Mouse (Mus musculus) effector memory CD4-positive, alpha-beta T cell, adult 5 months (primary cell): ENCODE results near the gene Gm10031. TPM values are rescaled to one million over a fixed set of nuclear protein-coding genes. Genes with fewer than 3 reads are reported as not detected.

Experiments used
- polyA plus RNA-seq: library from polyadenylated mRNA; unstranded; fragments of 100-300 nt; shearing (Covaris generic); gene quantifications from one replicate; pipeline ENCODE4 v1.2.1, GENCODE M21; 2017

The Gm10031 gene
- polyA plus RNA-seq, result 1.00 TPM

DNA sequence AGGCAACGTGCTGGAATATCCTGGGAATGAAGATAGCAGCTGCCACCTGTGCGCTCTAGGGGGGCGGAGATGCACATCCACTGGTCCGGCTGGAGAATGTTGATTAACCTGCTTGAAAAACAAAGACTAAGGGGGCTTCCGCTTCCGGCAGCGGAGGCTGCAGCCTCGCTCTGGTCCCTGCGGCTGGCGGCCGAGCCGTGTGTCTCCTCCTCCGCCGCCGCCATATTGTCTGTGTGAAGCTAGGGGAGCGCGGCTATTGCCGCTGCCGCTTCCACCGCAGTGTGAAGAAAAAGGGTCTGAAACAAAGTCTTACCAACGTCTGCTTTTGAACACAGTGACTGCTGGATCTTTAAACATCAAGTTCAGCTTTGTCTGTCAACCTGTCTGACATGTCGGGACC, at the start of gene Gm10031:
Gene Gm10031, plus strand, starts transcription at position 171 of the 400 bp plus-strand sequence.

DNA sequence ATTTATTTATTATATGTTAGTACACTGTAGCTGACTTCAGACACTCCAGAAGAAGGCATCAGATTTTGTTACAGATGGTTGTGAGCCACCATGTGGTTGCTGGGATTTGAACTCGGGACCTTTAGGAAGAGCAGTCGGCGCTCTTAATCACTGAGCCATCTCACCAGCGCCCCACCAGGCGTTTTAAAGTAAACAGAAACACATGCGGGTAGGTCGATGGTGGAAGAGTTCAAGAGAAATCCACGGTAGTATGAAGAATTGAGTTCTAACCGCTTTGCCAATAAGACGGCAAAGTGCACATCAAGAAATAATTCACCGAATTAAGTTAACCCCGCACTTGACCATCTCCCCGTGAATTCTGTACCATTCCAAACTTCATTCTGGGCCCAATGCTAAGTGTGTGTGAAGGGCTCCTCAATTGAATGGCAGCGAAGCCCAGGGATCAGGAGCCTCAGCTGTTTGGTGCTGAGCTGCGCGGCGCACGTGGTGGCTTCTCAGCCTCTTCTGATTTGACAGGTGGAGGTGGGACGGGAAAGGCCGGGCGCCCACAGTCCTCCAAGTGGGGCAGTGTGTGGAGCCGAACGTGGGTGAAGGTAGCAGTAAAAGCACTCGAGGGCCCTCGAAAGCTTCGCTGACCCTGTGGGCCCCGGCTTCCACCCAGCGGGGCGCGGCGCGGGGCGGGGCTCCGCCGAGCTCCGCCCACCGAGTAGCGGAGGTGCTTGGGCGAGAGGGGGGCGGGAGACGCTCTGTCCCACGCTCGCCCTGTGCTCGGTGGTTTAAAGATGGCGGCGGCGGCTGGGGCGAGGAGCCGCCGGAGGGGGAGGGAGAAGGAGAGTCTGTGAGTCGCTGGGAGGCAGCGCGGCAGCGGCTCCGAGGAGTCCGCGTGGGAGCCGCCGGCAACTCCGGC, 34.5 kb downstream of the Gm10031 start, which contains the start of gene Abl2:
Gene Abl2, plus strand, starts transcription at position 763 of the 907 bp plus-strand sequence.

Other genes starting within 250 kb of the Gm10031 start
- gene Tdrd5, start 220.3 kb upstream of the Gm10031 start, polyA plus RNA-seq, result not detected
- gene Nphs2, start 213.3 kb upstream of the Gm10031 start, polyA plus RNA-seq, result not detected
- gene Gm2000, start 158.0 kb upstream of the Gm10031 start, polyA plus RNA-seq, result 1,420 TPM
- not detected for gene Axdnd1, start 102.9 kb upstream of the Gm10031 start, polyA plus RNA-seq
- 31.6 TPM for gene Soat1, start 49.7 kb upstream of the Gm10031 start, polyA plus RNA-seq
- gene Abl2, start 34.8 kb downstream of the Gm10031 start, polyA plus RNA-seq, result 10.6 TPM
- 24.6 TPM for gene Tor3a, start 150.3 kb downstream of the Gm10031 start, polyA plus RNA-seq
- 17.0 TPM for gene Fam20b, start 195.1 kb downstream of the Gm10031 start, polyA plus RNA-seq